Mouse (Mus musculus) liver, adult 2 months (tissue): ENCODE measurements around the gene Pla2g2d.

ENCODE experiments used
- CTCF ChIP-seq: fragments of 200-500 bp; IDR thresholded peaks from 2 replicates; pipeline ENCODE4 v1.5.1; 2011; ENCODE audit warnings: low read depth, low read length, control low read depth
- POLR2A ChIP-seq: fragments of 200-500 bp; IDR thresholded peaks from 2 replicates; pipeline ENCODE4 v1.6.1; 2011; ENCODE audit warnings: low read length, control low read depth; ENCODE audit not compliant: insufficient read depth; ENCODE audit errors: extremely low read depth

- TF ChIP-seq CTCF (no peak), POLR2A (no peak)
These were observed 31.5 kb downstream of the Pla2g2d start for GRCm38 (mm10) chr4:138806920-138807541.
